Mouse (Mus musculus): Measurements from ENCODE around the gene Siah3. TPM values are rescaled to one million over a fixed set of nuclear protein-coding genes. Genes with fewer than 3 reads are reported as not detected.
"Not testable (repeated sequence)": the region's sequence is repeated elsewhere in the genome, so short reads cannot be mapped to it uniquely, and the experiment has no call there.

Siah3 gene
- polyA plus RNA-seq, 1 experiment, result not detected

DNA sequence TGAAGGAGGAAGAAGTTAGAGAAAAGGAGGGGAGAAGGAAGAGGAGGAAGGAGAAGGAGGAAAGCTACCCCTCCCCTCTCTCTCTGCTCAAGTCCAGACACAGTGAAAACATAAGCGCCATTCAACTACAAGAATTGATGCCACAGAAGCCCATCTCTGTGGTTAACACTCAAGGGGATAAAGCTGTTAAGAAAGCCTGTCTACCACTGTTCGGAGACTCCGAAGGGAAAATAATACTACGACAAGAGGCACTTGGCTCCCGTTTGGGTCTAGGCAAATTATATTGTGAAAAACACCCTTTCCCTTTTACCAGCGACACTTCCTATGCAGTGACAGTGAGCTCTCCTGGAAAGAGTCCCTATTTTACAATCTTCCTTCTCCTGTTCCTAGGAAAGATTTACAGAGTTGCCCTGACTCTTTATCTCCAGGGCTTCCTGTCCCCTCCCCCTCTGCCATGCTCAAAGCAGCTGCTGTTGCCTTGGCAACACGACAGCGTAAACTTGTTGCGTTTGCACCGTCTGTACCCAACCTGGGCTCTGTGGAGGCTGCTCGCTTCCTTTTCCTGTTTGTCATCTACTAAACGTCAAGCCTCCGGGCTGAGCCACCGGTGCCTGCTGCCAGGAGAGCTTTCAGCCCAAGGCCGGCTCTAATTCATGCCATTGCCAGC is 10.4 kb upstream of the Siah3 start:
- Histone ChIP-seq H3K9me3 (no peaks in the 10 kb centered on the region), H3K36me3 (replicated peaks; ENCODE audit: low read length) (no peaks in the 10 kb centered on the region), H3K4me3 (replicated peaks) (peak overlapping the region; percentile 90), H3K27me3 (replicated peaks) (peaks cover 18% of the 10 kb centered on the region), H3K4me1 (peaks cover 9% of the 10 kb centered on the region)
- TF ChIP-seq FLI1 (IDR thresholded peaks at IDR 0.05; ENCODE audit: low read length), result no peak
- no peak for TF ChIP-seq GATA1 (IDR thresholded peaks at IDR 0.05; ENCODE audit: borderline replicate concordance, low read length)

- Histone ChIP-seq H3K4me3 (replicated peaks) (peak overlapping the region; percentile 90), H3K9me3 (no peaks in the 10 kb centered on the region), H3K36me3 (replicated peaks; ENCODE audit: low read length) (no peaks in the 10 kb centered on the region), H3K27me3 (replicated peaks) (peaks cover 18% of the 10 kb centered on the region), H3K4me1 (peaks cover 9% of the 10 kb centered on the region)
- TF ChIP-seq FLI1 (IDR thresholded peaks at IDR 0.05; ENCODE audit: low read length) (no peak), GATA1 (IDR thresholded peaks at IDR 0.05; ENCODE audit: borderline replicate concordance, low read length) (no peak)
Measured at GRCm38 (mm10) chr14:75445948-75446281, 9.9 kb upstream of the Siah3 start.

DNA sequence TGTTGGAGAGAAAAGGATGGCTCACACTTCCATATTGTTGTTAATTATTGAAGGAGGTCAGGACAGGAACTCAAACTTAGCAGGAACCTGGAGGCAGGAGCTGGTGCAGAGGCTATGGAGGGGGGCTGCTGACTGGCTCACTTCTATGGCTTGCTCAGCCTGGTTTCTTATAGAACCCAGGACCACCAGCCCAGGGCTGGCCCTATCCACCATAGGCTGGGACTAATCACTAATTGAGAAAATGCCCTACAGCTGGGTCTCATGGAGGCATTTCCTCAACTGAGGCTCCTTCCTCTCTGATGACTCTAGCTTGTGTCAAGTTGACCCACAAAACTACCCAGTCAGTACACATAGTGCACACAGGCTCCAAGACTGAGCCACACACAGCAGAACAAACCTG is 9.5 kb upstream of the Siah3 start:
- not testable (repeated sequence) for H3K4me1 ChIP-seq; H3K4me3 ChIP-seq (replicated peaks); H3K36me3 ChIP-seq (replicated peaks; ENCODE audit: low read length); H3K9me3 ChIP-seq
- H3K27me3 ChIP-seq (replicated peaks), result peaks cover 18% of the 10 kb centered on the region

DNA sequence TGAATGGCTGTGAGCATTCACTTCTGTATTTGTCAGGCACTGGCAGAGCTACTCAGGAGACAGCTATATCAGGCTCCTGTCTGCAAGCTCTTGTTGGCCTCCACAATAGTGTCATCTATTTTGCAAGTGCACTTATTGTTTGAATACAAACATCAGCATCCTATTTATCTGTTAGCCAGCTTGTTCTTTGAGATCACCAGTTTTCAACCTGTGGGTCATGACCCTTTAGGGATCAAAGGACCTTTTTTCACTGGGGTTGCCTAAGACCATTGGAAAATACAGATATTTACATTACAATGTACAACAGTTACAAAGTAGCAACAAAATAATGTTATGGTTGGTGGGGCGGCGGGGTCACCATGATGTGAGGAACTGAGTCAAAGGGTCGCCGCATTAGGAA is 1.9 kb upstream of the Siah3 start:
- no peak overlapping the region for H3K4me3 ChIP-seq (replicated peaks)
- TF ChIP-seq GATA1 (IDR thresholded peaks at IDR 0.05; ENCODE audit: borderline replicate concordance, low read length), result no peak
- H3K9me3 ChIP-seq, result no peaks in the 10 kb centered on the region
- H3K4me1 ChIP-seq, result peaks cover 11% of the 10 kb centered on the region
- H3K36me3 ChIP-seq (replicated peaks; ENCODE audit: low read length), result no peaks in the 10 kb centered on the region
- H3K27me3 ChIP-seq (replicated peaks), result peaks cover 35% of the 10 kb centered on the region

DNA sequence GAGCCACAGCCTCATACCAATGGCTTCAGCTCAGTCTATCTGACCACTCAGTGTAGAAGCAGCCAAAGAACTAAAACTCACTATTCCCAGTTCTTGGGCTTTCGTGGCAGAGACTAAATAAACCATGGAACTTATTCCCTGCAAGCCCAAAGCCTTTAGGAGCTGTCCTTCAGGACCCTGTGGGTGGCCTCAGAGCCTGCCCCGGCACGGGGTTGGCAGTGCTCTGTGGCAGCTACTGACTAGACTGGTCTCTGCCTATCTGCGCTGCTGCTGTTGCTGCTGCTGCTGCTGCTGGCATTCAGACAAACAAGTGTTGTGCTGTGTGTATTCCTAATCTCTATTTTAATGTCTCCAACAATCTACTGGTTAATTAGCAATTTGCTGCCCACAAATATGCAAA is 1.1 kb upstream of the Siah3 start:
- no peak for TF ChIP-seq GATA1 (IDR thresholded peaks at IDR 0.05; ENCODE audit: borderline replicate concordance, low read length)
- TF ChIP-seq FLI1 (IDR thresholded peaks at IDR 0.05; ENCODE audit: low read length), result no peak
- Histone ChIP-seq H3K27me3 (replicated peaks) (peaks cover 43% of the 10 kb centered on the region), H3K9me3 (no peaks in the 10 kb centered on the region), H3K4me3 (replicated peaks) (no peak overlapping the region), H3K4me1 (peaks cover 17% of the 10 kb centered on the region), H3K36me3 (replicated peaks; ENCODE audit: low read length) (no peaks in the 10 kb centered on the region)

DNA sequence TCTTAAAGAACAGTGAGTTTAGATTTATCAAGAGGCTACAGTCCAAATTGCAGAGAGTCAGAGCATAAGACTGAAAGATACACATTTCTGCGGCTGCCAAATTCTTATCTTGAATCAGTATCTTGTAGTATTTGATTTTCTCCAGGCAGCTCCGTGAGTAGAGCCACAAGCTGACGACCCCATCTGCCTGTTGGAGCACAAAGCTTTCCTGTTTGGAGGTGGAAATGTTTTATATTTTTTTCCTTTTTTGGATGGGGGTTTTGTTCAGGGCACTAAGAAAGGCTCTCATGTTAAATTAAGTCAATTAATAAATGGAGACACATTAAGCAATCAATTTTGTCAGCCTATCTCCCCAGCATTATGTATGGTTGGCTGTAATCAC is 430 bp upstream of the Siah3 start:
- TF ChIP-seq FLI1 (IDR thresholded peaks at IDR 0.05; ENCODE audit: low read length) (no peak), GATA1 (IDR thresholded peaks at IDR 0.05; ENCODE audit: borderline replicate concordance, low read length) (no peak)
- Histone ChIP-seq H3K36me3 (replicated peaks; ENCODE audit: low read length) (no peaks in the 10 kb centered on the region), H3K4me3 (replicated peaks) (no peak overlapping the region), H3K4me1 (peaks cover 19% of the 10 kb centered on the region), H3K9me3 (no peaks in the 10 kb centered on the region), H3K27me3 (replicated peaks) (peaks cover 43% of the 10 kb centered on the region)

DNA sequence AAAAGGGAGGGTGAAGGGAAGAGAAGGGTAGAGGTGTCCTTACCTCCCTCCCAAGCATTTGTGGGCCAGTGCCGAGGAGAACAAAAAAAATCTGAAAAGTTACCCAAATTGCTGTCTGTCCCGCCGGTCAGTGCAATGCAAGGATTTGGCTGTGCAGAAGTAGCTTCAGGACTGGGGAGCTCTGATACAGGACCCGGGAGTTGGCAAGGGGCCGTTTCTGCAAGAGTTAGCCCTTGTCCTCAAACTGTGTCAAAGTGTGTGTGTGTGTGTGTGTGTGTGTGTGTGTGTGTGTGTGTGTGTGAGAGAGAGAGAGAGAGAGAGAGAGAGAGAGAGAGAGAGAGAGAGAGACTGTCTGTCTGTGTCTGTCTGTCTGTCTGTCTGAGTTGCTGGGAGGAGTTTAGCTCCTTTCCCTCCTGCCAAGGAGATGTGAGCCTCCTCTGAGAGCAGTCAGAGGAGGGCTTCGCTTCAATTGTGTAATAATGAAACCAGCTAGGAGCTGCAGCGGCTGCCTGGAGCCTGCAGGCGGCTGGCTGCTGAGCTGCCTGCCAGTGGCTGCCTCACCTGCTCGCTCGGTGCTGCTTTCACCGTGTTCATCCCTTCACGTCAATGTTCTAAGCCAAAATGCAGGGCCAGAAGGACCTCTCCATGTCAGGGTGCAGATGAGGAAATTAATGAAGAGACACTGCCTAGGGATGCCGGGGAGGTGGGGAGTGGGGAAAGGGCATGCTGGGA is 873 bp downstream of the Siah3 start:
- TF ChIP-seq GATA1 (IDR thresholded peaks at IDR 0.05; ENCODE audit: borderline replicate concordance, low read length) (no peak), FLI1 (IDR thresholded peaks at IDR 0.05; ENCODE audit: low read length) (no peak)
- H3K9me3 ChIP-seq, result no peaks in the 10 kb centered on the region
- peaks cover 19% of the 10 kb centered on the region for H3K4me1 ChIP-seq
- peak overlapping the region; percentile 73 for H3K4me3 ChIP-seq (replicated peaks)
- H3K27me3 ChIP-seq (replicated peaks), result peaks cover 51% of the 10 kb centered on the region
- H3K36me3 ChIP-seq (replicated peaks; ENCODE audit: low read length), result no peaks in the 10 kb centered on the region

DNA sequence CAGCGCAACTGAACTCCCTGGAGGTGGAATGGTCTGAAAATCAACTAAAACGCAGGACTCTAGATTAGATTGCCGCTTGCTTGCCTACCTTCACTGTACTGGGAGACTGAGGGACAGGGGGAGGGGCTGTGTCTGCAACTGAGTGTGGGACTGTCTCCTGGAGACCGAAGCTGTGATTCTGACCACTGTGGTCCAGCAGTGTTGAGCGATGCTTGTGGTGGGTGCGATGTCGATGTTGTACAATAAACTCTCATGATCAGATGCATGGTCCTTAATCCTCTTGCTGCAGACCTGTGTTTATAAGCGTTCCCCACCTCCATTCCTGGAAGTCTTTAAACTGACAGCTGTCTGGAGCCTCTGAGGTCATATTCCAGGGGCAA is 1.4 kb downstream of the Siah3 start:
- peaks cover 4% of the 10 kb centered on the region for H3K9me3 ChIP-seq
- TF ChIP-seq GATA1 (IDR thresholded peaks at IDR 0.05; ENCODE audit: borderline replicate concordance, low read length) (no peak), FLI1 (IDR thresholded peaks at IDR 0.05; ENCODE audit: low read length) (no peak)
- no peaks in the 10 kb centered on the region for H3K36me3 ChIP-seq (replicated peaks; ENCODE audit: low read length)
- H3K4me3 ChIP-seq (replicated peaks), result peak overlapping the region; percentile 73
- H3K27me3 ChIP-seq (replicated peaks), result peaks cover 55% of the 10 kb centered on the region
- H3K4me1 ChIP-seq, result peaks cover 19% of the 10 kb centered on the region

DNA sequence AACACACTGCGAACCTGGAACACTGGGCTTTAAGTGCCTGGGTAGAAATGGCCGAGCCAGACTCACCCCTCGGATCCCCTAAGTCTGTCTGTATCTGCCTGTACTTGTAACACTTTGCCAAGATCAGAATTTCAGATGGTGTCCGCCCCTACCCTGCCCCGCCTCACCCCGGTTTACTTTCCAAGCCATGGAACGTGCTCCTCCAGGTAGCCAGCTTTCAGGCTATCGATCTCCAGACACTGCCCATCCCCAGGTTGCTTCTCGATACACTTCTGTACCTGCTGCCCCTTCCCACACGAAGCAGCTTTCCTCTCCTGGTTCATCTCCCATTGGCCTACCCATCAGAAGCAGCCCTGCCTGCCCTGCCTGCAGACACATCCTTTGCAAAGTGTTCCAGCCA is 3.6 kb downstream of the Siah3 start:
- Histone ChIP-seq H3K9me3 (peaks cover 7% of the 10 kb centered on the region), H3K4me1 (peaks cover 19% of the 10 kb centered on the region), H3K27me3 (replicated peaks) (peaks cover 53% of the 10 kb centered on the region), H3K36me3 (replicated peaks; ENCODE audit: low read length) (no peaks in the 10 kb centered on the region), H3K4me3 (replicated peaks) (no peak overlapping the region)
- TF ChIP-seq FLI1 (IDR thresholded peaks at IDR 0.05; ENCODE audit: low read length) (no peak), GATA1 (IDR thresholded peaks at IDR 0.05; ENCODE audit: borderline replicate concordance, low read length) (no peak)

DNA sequence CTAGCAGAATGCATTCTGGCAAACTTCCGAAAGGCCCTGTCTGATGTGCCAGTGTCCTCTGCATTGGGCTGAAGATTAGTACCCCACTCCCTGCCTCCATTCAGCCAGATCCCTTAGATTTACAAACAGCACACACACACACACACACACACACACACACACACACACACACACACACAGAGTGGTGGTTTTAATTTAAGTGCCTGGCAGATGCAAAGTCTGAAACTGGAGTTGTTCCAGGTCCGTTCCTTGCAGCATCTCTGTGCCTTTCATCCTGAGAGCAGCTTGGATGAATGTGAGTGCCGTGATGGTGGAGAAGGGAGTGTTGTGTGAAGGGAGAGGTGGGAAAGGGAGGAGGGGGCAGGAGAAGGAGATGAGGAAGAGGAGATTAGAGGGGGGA is 4.2 kb downstream of the Siah3 start:
- Histone ChIP-seq H3K9me3 (peaks cover 7% of the 10 kb centered on the region), H3K36me3 (replicated peaks; ENCODE audit: low read length) (no peaks in the 10 kb centered on the region), H3K27me3 (replicated peaks) (peaks cover 48% of the 10 kb centered on the region), H3K4me1 (peaks cover 19% of the 10 kb centered on the region), H3K4me3 (replicated peaks) (no peak overlapping the region)
- TF ChIP-seq GATA1 (IDR thresholded peaks at IDR 0.05; ENCODE audit: borderline replicate concordance, low read length), result no peak
- TF ChIP-seq FLI1 (IDR thresholded peaks at IDR 0.05; ENCODE audit: low read length), result no peak
